ENCODE assay signal across 8 mouse cellular contexts in genomic region chr8:53663946-53664345, GRCm38 (mm10). TPM values are rescaled to one million over a fixed set of nuclear protein-coding genes. Genes with fewer than 3 reads are reported as not detected.
A peak's percentile ranks its signal among the peaks of the same experiment; 100 is the strongest.
DNase-seq lines count a peak whose midpoint lies in the region; ATAC-seq and TF ChIP-seq lines count a peak whose summit lies in the region.
"Had no signal": no experiment of that assay in that cellular context is flagged by ENCODE, and none has a peak within 500 bp of the region (broad histone marks: within the 10 kb centered on the region; RNA-seq: fewer than 3 reads in every experiment).

No protein-coding gene starts in this region.

- no peak overlapping the region for H3K27ac ChIP-seq in neural tube, embryonic 15.5 days (replicated peaks)
- no peak overlapping the region for H3K27ac ChIP-seq in kidney, postnatal 0 days
- H3K27ac ChIP-seq: hindbrain, embryonic 15.5 days had no signal

- H3K27me3 ChIP-seq in neural tube, embryonic 15.5 days (replicated peaks), result no peaks in the 10 kb centered on the region
- no peaks in the 10 kb centered on the region for H3K27me3 ChIP-seq in kidney, postnatal 0 days (ENCODE audit: insufficient read depth, low read length)
- H3K27me3 ChIP-seq: hindbrain, embryonic 15.5 days had no signal

- no peak overlapping the region for H3K4me3 ChIP-seq in neural tube, embryonic 15.5 days (replicated peaks)
- no peak overlapping the region for H3K4me3 ChIP-seq in kidney, postnatal 0 days (replicated peaks; ENCODE audit: low read depth, low read length)
- no peak overlapping the region for H3K4me3 ChIP-seq in lung, adult 2 months (replicated peaks; ENCODE audit: extremely low read depth, low read depth, low read length)
- H3K4me3 ChIP-seq: hindbrain, embryonic 15.5 days had no signal

- no peak for ATAC-seq in neural tube, embryonic 15.5 days (ENCODE audit: low FRiP score)
- ATAC-seq in kidney, postnatal 0 days (replicated peaks; ENCODE audit: low FRiP score, low read depth), result no peak

- no peak for TF ChIP-seq POLR2A in lung, adult 2 months (IDR thresholded peaks at IDR 0.05; ENCODE audit: borderline replicate concordance, extremely low read depth, low read depth, low read length)

- no peaks in the 10 kb centered on the region for H3K9me3 ChIP-seq in neural tube, embryonic 15.5 days (replicated peaks)
- H3K9me3 ChIP-seq in kidney, postnatal 0 days (replicated peaks; ENCODE audit: low read length), result no peaks in the 10 kb centered on the region
- H3K9me3 ChIP-seq: hindbrain, embryonic 15.5 days had no signal

- H3K9ac ChIP-seq in neural tube, embryonic 15.5 days (replicated peaks), result no peak overlapping the region
- H3K9ac ChIP-seq in kidney, postnatal 0 days (ENCODE audit: low read depth, low read length), result no peak overlapping the region
- H3K9ac ChIP-seq: hindbrain, embryonic 15.5 days had no signal

- H3K36me3 ChIP-seq in neural tube, embryonic 15.5 days, result no peaks in the 10 kb centered on the region
- H3K36me3 ChIP-seq in kidney, postnatal 0 days (ENCODE audit: insufficient read depth, low read length), result no peaks in the 10 kb centered on the region
- H3K36me3 ChIP-seq: hindbrain, embryonic 15.5 days had no signal

- DNase-seq in neural tube, embryonic 10.5 days (ENCODE audit: extremely low spot score, low spot score), result peak; percentile 59
- peak; percentile 23 to 78 for DNase-seq in adrenal gland, adult (ENCODE audit: inconsistent age in 2 of 2, low spot score in 1 of 2)
- DNase-seq in embryo, embryonic 10.5 days (ENCODE audit: low spot score), result peak; percentile 75
- peak; percentile 67 for DNase-seq in kidney, postnatal 0 days (ENCODE audit: low spot score)
- DNase-seq in lung, adult 2 months, result peak; percentile 44
- DNase-seq in right cerebral cortex, postnatal 4 days, result peak; percentile 77

- peak; percentile 72 for TF ChIP-seq CTCF in kidney, postnatal 0 days (IDR thresholded peaks at IDR 0.05; ENCODE audit: low read depth)
- peak; percentile 54 for TF ChIP-seq CTCF in lung, adult 2 months (IDR thresholded peaks at IDR 0.05; ENCODE audit: insufficient read depth, low read length)

- 32% methylated on average over 4 of the region's 4 CpGs for WGBS in neural tube, embryonic 15.5 days
- 33% methylated on average over 4 of the region's 4 CpGs for WGBS in kidney, postnatal 0 days
- WGBS in lung, adult 2 months, result 22% methylated on average over 4 of the region's 4 CpGs

- H3K4me1 ChIP-seq in neural tube, embryonic 15.5 days, result no peaks in the 10 kb centered on the region
- H3K4me1 ChIP-seq in kidney, postnatal 0 days (replicated peaks; ENCODE audit: insufficient read depth, low read length), result no peaks in the 10 kb centered on the region
- H3K4me1 ChIP-seq in lung, adult 2 months (ENCODE audit: control insufficient read depth, insufficient read depth, low read length), result no peaks in the 10 kb centered on the region
- H3K4me1 ChIP-seq: hindbrain, embryonic 15.5 days had no signal

- H3K4me2 ChIP-seq in neural tube, embryonic 15.5 days, result no peak overlapping the region
- H3K4me2 ChIP-seq in kidney, postnatal 0 days (ENCODE audit: low read length), result no peak overlapping the region
- H3K4me2 ChIP-seq: hindbrain, embryonic 15.5 days had no signal

RNA-seq across cellular contexts. Expression of gene Neil3, which starts 25.1 kb away (rescaled TPM):
- 3.7 and 9.2 TPM in 2 replicates for polyA plus RNA-seq in neural tube, embryonic 15.5 days (2015; fragmentation: Nextera tagmentation; extraction: Ambion mirVana)
- polyA plus RNA-seq in kidney, postnatal 0 days (2015; fragmentation: Nextera tagmentation; extraction: Ambion mirVana), result 14.7 and 17.0 TPM in 2 replicates
- 0.20 and 0.41 TPM in 2 replicates for polyA plus RNA-seq in lung, adult 2 months (2012; rRNA removed)
